Mouse (Mus musculus) mesoderm, embryonic 11.5 days (tissue): ENCODE measurements around the gene Pkn2.
A peak's percentile ranks its signal among the peaks of the same experiment; 100 is the strongest.

Experiments used
- DNase-seq: peaks from one replicate; pipeline ENCODE4 v3.0.0-alpha.2; 2012; ENCODE audit warnings: low read depth, low spot score

Gene Pkn2

DNA sequence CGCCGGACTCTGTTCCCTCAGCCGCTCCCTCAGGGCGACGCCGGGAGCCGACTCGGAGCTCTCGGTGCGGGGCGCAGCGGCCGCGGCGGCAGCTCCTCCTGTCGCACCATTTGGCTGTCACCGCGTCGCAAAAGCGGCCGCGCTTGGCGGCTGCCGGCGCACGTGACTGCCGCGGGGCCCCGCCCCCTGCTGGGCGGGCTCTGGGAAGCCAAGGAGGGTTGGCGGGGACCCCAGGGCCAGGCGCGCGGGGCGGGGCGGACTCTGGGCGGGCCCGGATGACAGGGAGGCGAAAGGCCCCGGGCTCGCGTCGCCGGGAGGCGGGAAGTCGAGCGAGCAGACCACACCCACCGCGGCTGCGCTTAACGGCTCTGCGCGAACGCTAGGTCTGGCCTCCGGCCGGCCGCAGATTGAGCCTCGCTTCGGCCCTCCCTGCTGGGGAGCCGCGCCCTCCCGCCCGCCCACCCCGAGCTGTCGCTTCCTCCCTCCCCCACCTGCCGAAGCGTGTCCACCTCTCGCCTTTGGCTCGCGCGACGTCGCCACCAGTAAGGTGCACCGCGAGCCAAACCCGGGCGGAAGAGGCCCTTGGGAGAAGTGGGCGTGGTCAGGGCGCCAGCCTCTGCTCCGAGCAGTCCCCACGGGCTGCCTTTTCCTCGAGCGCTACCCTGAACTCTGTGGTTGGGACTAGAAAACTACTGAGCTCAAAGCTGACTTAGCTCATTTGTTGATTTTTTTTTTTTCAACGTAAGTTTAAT lies at the start of gene Pkn2:
TSS of gene Pkn2 (minus strand) at position 133 of the 752 bp plus-strand sequence.
- DNase-seq: peak; percentile 98

GRCm38 (mm10) chr3:142929906-142930305 lies 48.1 kb upstream of the Pkn2 start:
- no peak for DNase-seq

GRCm38 (mm10) chr3:142927311-142927710 lies 45.5 kb upstream of the Pkn2 start:
- no peak for DNase-seq

DNA sequence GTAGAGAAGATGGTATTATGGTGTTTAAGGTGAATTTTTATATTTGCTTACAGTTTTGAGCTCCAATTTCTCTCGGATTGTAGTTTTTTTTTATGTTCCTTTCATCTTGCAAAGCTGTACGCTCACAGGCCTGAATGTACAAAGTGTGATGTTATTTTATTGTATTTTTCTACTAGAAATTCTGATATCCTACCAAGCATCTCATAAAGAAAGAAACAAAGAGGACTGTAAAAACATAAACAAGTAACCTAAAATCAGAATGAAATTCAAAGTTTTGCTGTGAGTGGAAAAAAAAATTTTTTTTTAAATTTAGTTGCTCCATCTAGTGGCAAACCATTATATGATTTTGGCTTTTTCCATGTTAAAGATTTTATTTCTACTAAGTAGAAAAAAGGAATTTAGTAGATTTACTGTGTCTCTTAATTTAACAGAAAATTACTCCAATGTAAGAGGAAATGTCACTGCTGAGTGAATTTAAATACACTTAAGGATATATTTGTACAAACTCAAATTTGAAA lies 43.1 kb upstream of the Pkn2 start:
- DNase-seq: no peak

- DNase-seq: no peak
Measured at GRCm38 (mm10) chr3:142919070-142919469, 37.3 kb upstream of the Pkn2 start.

DNA sequence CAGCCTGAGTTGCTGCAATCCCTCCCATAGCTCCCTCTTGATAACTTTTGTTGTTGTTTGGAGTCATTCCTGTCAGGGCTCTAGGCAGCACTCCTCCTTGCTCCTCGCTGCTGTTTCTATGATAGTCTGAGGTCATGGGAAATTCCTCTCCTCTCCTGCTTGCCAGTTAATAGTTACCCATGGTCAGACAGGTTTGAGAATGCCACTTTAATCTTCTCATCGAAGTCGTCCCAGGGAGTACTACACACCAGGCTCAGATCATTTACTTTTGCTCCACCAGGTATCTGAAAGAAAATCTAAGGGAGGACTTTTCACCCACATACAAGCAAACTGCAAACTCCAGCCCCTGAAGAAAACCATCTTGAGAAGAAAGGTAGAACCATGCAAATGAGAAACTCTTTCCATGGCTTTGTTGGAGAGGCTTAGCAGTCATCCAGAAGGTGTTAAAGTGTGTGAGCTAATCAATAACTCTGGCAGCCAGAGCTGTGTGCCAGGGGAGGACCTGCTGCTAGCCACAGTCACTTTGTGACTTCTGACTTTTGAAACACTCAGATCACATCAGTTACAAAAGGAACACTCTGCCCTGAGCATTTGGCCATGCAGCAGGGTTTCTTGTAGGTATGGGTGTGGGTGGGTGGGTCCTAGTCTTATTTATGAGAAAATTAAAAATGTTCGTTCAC lies 36.1 kb upstream of the Pkn2 start:
- no peak for DNase-seq

GRCm38 (mm10) chr3:142917171-142917570 lies 35.4 kb upstream of the Pkn2 start:
- DNase-seq: no peak

GRCm38 (mm10) chr3:142913295-142913694 lies 31.5 kb upstream of the Pkn2 start:
- no peak for DNase-seq

DNA sequence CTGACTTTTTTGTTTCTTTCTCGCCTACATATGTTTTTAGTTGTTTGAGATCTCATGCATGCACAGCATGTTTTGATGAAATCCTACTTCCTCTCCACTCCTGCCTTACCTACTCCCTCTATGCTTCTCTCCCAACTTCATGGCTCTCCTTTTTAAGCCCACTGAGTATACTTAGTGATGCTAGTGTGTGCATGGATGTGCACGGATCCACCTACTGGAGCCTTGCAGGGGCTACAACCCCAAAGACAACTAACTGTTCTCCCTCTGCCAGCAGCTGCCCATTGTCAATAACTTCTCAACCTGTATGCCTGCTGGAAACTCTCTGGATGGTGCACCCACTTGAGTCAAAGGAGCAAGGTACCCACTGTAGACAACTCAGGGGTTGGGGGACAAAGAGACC lies 17.9 kb upstream of the Pkn2 start:
- no peak for DNase-seq

GRCm38 (mm10) chr3:142898949-142899396 lies 17.2 kb upstream of the Pkn2 start:
- no peak for DNase-seq

DNA sequence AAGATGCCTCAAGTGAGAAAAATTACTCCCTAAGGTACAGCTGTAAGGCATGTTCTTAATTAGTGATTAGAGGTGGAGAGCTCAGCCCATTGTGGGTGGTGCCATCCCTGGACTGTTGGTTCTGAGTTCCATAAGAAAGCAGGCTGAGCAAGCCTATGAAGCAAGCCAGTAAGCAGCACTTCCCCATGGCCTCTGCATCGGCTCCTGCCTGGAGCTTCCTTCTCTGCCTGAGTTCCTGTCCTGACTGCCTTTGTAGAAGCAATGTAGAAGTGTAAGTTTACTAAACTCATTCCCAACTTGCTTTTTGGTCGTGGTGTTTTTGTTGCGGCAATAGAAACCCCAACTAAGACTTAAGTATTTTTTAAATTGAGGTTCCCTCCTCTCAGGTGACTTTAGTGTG lies 8.6 kb upstream of the Pkn2 start:
- no peak for DNase-seq

GRCm38 (mm10) chr3:142886963-142887362 lies 5.2 kb upstream of the Pkn2 start:
- DNase-seq: no peak

GRCm38 (mm10) chr3:142884594-142884993 lies 2.8 kb upstream of the Pkn2 start:
- DNase-seq: no peak

GRCm38 (mm10) chr3:142881589-142881871 lies 274 bp downstream of the Pkn2 start:
- no peak for DNase-seq

DNA sequence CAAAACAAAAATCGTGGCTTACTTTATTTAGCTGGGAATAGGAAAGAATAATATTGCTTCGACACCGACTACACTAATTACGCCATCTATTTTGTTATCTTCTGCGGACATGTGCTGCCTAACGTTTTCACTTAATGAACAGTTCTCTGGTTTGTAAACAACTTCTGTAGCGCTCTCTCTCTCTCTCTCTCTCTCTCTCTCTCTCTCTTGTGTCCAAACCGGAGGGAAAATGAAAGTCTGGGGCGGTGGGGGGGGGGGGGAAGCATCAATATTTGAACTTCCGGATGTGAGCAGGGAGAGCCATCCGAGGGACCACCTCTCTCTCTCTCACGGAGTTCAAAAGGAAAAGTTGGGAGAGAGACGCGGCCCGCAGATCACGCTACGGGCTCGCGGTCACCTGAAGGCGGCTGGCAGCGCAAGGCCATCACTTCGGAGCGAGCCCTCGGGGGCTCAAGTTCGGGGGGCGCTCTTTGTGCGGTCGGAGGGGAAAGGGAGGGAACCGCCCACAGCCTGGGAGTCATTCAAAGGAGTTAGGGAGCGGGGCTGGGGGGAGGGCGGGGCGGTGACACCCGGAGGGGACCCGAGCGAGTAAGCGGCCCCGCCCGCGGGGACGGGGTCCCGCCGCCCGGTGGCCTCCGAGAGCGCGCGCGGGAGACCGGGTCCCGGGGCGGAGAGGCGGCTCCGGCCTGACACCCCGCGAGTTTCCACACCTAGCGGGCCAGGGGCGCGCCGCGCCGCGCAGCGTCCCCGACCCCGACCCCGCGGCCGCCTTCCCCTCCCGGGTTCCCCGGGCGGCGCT lies 815 bp downstream of the Pkn2 start:
- DNase-seq: peak; percentile 68

- DNase-seq: no peak
Measured at GRCm38 (mm10) chr3:142863236-142863635, 18.6 kb downstream of the Pkn2 start.

DNA sequence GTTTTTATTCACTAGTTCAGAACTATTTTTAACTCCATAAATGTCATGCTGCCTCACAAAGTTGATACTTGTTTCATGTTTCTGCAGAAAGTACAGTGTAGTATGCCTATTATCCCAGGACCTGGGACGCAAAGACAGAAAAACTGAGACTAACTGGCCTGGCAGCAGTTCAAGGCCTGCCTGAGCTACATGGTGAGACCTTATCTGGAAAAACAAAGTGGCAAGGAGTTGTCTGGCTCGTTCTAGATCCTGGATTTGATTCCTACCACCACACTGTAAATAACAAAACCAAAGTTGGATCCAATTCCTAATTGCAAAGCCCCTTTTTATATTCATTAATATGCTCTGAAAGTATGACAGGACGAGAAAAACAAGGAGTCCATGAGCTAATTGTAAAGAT lies 25.0 kb downstream of the Pkn2 start:
- DNase-seq: no peak

GRCm38 (mm10) chr3:142855961-142856472 lies 25.8 kb downstream of the Pkn2 start:
- DNase-seq: no peak

DNA sequence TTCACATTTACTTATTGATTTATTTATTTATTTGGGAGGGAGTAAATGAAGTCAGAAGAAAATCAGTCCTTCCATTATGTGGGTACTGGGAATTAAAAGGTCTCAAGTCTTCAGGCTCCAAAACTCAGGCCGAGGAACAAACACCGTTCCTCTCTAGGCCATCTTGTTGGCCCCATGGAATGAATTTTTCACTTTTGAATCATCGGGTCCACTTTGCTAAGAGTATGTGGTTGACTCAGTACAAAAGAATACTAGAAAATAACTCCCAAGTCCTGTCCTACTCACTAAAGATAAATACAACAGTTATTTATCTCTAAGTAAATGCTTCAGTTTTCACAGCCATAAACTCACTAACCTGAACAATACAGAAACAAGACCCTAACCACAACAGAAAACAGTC lies 28.9 kb downstream of the Pkn2 start:
- no peak for DNase-seq

DNA sequence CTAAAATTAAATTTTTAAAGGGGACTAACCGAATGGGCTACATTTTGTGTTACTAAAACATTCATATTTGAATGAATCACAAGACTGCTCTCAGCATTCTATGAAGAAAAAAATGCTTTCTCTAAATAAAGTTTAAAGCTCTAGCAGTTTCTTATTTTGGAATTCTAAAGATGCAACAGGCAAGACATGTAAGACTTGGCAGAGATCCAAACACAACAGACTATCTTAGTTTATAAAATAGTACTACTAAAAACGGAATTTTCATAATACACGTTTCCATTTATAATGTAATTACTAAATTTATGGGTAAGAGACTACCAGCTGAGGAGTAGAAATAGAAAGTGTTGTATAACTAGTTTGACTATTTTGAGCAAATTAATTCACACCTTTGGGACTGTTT lies 30.2 kb downstream of the Pkn2 start:
- no peak for DNase-seq

- DNase-seq: no peak
Measured at GRCm38 (mm10) chr3:142839961-142840360, 41.8 kb downstream of the Pkn2 start.

DNA sequence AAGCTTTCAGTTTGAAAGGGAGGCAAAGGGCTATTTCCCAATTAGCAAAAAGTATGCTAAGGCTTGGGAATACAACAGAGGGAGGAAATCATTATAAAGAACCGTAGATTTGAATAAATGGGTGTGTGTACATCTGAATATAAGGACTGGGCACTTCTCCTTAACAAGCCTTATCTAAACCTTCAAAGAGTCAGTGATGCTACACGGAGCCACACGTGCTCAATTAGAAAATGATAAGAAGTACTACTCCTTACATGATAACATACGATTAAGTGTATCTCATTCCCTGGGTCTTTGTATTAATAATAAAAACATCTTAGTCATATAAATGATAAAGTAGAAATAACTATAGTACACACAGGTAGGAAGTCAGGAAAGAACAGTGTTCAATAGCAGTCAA lies 47.0 kb downstream of the Pkn2 start:
- no peak for DNase-seq
